ENCODE assay signal across 8 mouse cellular contexts in genomic region chr11:62788935-62789616, GRCm38 (mm10). TPM values are rescaled to one million over a fixed set of nuclear protein-coding genes. Genes with fewer than 3 reads are reported as not detected.
DNase-seq lines count a peak whose midpoint lies in the region; ATAC-seq lines count a peak whose summit lies in the region.

Gene Zfp286 (minus strand): TSS chr11:62789462.

- H3K4me3 ChIP-seq in forebrain, embryonic 12.5 days (replicated peaks), result peak within 1 kb of the TSS; percentile 61
- peak within 1 kb of the TSS; percentile 66 for H3K4me3 ChIP-seq in heart, embryonic 16.5 days (ENCODE audit: low read length)
- peak within 1 kb of the TSS; percentile 58 for H3K4me3 ChIP-seq in liver, embryonic 12.5 days

- peaks cover 27% of the 10 kb centered on the region for H3K36me3 ChIP-seq in forebrain, embryonic 12.5 days (replicated peaks)
- peaks cover 7% of the 10 kb centered on the region for H3K36me3 ChIP-seq in heart, embryonic 16.5 days (ENCODE audit: control insufficient read depth, insufficient read depth)
- peaks cover 8% of the 10 kb centered on the region for H3K36me3 ChIP-seq in liver, embryonic 12.5 days

- no peaks in the 10 kb centered on the region for H3K9me3 ChIP-seq in forebrain, embryonic 12.5 days
- 0 out of 2 replicates have a peak, but pooled peaks cover 1% of the 10 kb centered on the region for H3K9me3 ChIP-seq in heart, embryonic 16.5 days (replicated peaks; ENCODE audit: control insufficient read depth, low read length)
- no peaks in the 10 kb centered on the region for H3K9me3 ChIP-seq in liver, embryonic 12.5 days (replicated peaks)

- H3K9ac ChIP-seq in forebrain, embryonic 12.5 days, result peak within 1 kb of the TSS; percentile 76
- peak within 1 kb of the TSS; percentile 80 for H3K9ac ChIP-seq in heart, embryonic 16.5 days (ENCODE audit: low read length)
- H3K9ac ChIP-seq in liver, embryonic 12.5 days, result peak within 1 kb of the TSS; percentile 61

- peaks cover 8% of the 10 kb centered on the region for H3K4me1 ChIP-seq in forebrain, embryonic 12.5 days
- H3K4me1 ChIP-seq in heart, embryonic 16.5 days (ENCODE audit: control insufficient read depth, insufficient read depth, low read length), result 0 out of 2 replicates have a peak, but pooled peaks cover 5% of the 10 kb centered on the region
- peaks cover 10% of the 10 kb centered on the region for H3K4me1 ChIP-seq in liver, embryonic 12.5 days

- H3K27me3 ChIP-seq in forebrain, embryonic 12.5 days, result no peaks in the 10 kb centered on the region
- H3K27me3 ChIP-seq in heart, embryonic 16.5 days (ENCODE audit: control insufficient read depth, insufficient read depth, low read length), result no peaks in the 10 kb centered on the region
- H3K27me3 ChIP-seq in liver, embryonic 12.5 days (replicated peaks), result no peaks in the 10 kb centered on the region

- ATAC-seq in forebrain, embryonic 12.5 days (ENCODE audit: low FRiP score), result peak; percentile 95
- ATAC-seq in heart, embryonic 16.5 days (replicated peaks; ENCODE audit: extremely low read depth, insufficient read depth, low FRiP score), result peak; percentile 91
- ATAC-seq in liver, embryonic 12.5 days, result peak; percentile 68

- peak within 1 kb of the TSS; percentile 68 for H3K4me2 ChIP-seq in forebrain, embryonic 12.5 days
- H3K4me2 ChIP-seq in heart, embryonic 16.5 days (ENCODE audit: low read depth, low read length), result peak within 1 kb of the TSS; percentile 80
- peak within 1 kb of the TSS; percentile 73 for H3K4me2 ChIP-seq in liver, embryonic 12.5 days

- 0 out of 2 replicates have a peak within 1 kb of the TSS, but pooled peaks have one; percentile 6 for H3K27ac ChIP-seq in forebrain, embryonic 12.5 days
- H3K27ac ChIP-seq in heart, embryonic 16.5 days (ENCODE audit: low read length), result no peak within 1 kb of the TSS
- no peak within 1 kb of the TSS for H3K27ac ChIP-seq in liver, embryonic 12.5 days

- peak; percentile 70 to 73 for DNase-seq in B cell, adult 2 months
- peak; percentile 70 for DNase-seq in c-Kit-positive CD71-negative TER-119-negative erythroid progenitor cells, embryonic 14.5 days (ENCODE audit: low read depth)
- DNase-seq in kidney, postnatal 14 days, result peak; percentile 89
- DNase-seq in naive thymus-derived CD4-positive, alpha-beta T cell, adult 2 months (ENCODE audit: low read depth), result peak; percentile 76
- DNase-seq in spleen, postnatal 4 days (ENCODE audit: low spot score in 2 of 2), result peak; percentile 58 to 80

- WGBS in forebrain, embryonic 12.5 days, result 6% methylated on average over 34 of the region's 34 CpGs
- WGBS in heart, embryonic 16.5 days, result 8% methylated on average over 34 of the region's 34 CpGs
- 10% methylated on average over 34 of the region's 34 CpGs for WGBS in liver, embryonic 12.5 days (ENCODE audit: insufficient replicate concordance)

RNA-seq across cellular contexts. Expression of gene Zfp286, which starts in this region (rescaled TPM):
- polyA plus RNA-seq in forebrain, embryonic 12.5 days (2016; fragmentation: Nextera tagmentation; extraction: Ambion mirVana), result 31.9 and 33.6 TPM in 2 replicates
- 8.7 and 8.9 TPM in 2 replicates for polyA plus RNA-seq in heart, embryonic 16.5 days (2015; fragmentation: Nextera tagmentation; extraction: Ambion mirVana)
- 2.8 and 3.0 TPM in 2 replicates for polyA plus RNA-seq in liver, embryonic 12.5 days (2016; fragmentation: Nextera tagmentation; extraction: Ambion mirVana)
